30 mouse cellular contexts compared by ENCODE assay signal in the genomic region with DNA sequence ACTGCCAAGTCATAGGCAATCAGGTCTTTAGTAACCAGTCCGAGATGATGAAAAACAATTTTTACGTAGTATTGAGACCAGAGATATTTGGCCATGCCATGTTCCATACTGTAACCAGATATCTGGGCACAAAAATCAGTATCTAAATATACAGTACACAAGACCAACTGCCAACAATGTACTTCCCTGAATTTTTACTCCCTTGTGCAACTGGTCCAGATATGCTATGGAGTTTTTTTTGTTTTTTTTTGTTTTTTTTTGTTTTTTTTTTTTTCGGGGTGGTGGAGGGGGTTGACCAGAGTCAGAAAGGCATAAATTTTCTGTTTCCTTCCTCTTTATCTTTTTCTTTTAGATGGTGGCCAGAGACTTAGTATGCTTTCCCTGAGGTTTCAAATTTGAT.
"Had no signal": no experiment of that assay in that cellular context is flagged by ENCODE, and none has a peak within 500 bp of the region (broad histone marks: within the 10 kb centered on the region; RNA-seq: fewer than 3 reads in every experiment).

No protein-coding gene starts in this region.

- H3K9me3 ChIP-seq: heart, embryonic 10.5 days; heart, embryonic 12.5 days; heart, embryonic 13.5 days; heart, embryonic 15.5 days; hindbrain, embryonic 10.5 days; hindbrain, embryonic 12.5 days; hindbrain, embryonic 13.5 days; hindbrain, embryonic 15.5 days; intestine, embryonic 15.5 days; kidney, embryonic 15.5 days had no signal

- H3K4me3 ChIP-seq: heart, embryonic 10.5 days; heart, embryonic 12.5 days; heart, embryonic 13.5 days; heart, embryonic 15.5 days; hindbrain, embryonic 10.5 days; hindbrain, embryonic 12.5 days; hindbrain, embryonic 13.5 days; hindbrain, embryonic 15.5 days; intestine, embryonic 15.5 days; kidney, embryonic 15.5 days; layer of hippocampus, adult 2 months; left cerebral cortex, adult 2 months had no signal

- DNase-seq: heart, postnatal 10 days; heart, postnatal 14 days; heart, postnatal 36 days; heart, postnatal 4 days; kidney, adult 11 months; kidney, adult 18-20 months; kidney, adult 2 months; kidney, adult 8-10 months; kidney, postnatal 10 days; kidney, postnatal 14 days; kidney, postnatal 25 days; kidney, postnatal 36 days; kidney, postnatal 4 days; layer of hippocampus, adult 9-11 months; layer of hippocampus, postnatal 36 days had no signal

- H3K27ac ChIP-seq: heart, embryonic 10.5 days; heart, embryonic 13.5 days; heart, embryonic 15.5 days; hindbrain, embryonic 10.5 days; hindbrain, embryonic 12.5 days; hindbrain, embryonic 13.5 days; hindbrain, embryonic 14.5 days; hindbrain, embryonic 15.5 days; hindbrain, postnatal 0 days; intestine, embryonic 15.5 days; kidney, embryonic 15.5 days; kidney, postnatal 0 days; layer of hippocampus, adult 2 months; left cerebral cortex, adult 2 months had no signal

- H3K9ac ChIP-seq: heart, embryonic 12.5 days; heart, embryonic 13.5 days; heart, embryonic 15.5 days; hindbrain, embryonic 12.5 days; hindbrain, embryonic 13.5 days; hindbrain, embryonic 14.5 days; hindbrain, embryonic 15.5 days; intestine, embryonic 15.5 days; kidney, embryonic 15.5 days had no signal

- H3K27me3 ChIP-seq: heart, embryonic 12.5 days; heart, embryonic 13.5 days; heart, embryonic 15.5 days; hindbrain, embryonic 12.5 days; hindbrain, embryonic 13.5 days; hindbrain, embryonic 15.5 days; intestine, embryonic 15.5 days; kidney, embryonic 15.5 days had no signal

- H3K4me1 ChIP-seq: heart, embryonic 10.5 days; heart, embryonic 12.5 days; heart, embryonic 13.5 days; heart, embryonic 15.5 days; hindbrain, embryonic 10.5 days; hindbrain, embryonic 12.5 days; hindbrain, embryonic 13.5 days; hindbrain, embryonic 15.5 days; intestine, embryonic 15.5 days; kidney, embryonic 15.5 days had no signal

- H3K36me3 ChIP-seq: heart, embryonic 10.5 days; heart, embryonic 12.5 days; heart, embryonic 13.5 days; heart, embryonic 15.5 days; hindbrain, embryonic 10.5 days; hindbrain, embryonic 12.5 days; hindbrain, embryonic 13.5 days; hindbrain, embryonic 15.5 days; intestine, embryonic 15.5 days; kidney, embryonic 15.5 days had no signal
